Mouse (Mus musculus): ENCODE measurements at regions not wholly inside any gene's neighbourhood (a gene's known extent, or its start where the extent isn't known, plus 50 kb on each side); places are given as distances from the start of the nearest gene placed in this dataset.

DNA sequence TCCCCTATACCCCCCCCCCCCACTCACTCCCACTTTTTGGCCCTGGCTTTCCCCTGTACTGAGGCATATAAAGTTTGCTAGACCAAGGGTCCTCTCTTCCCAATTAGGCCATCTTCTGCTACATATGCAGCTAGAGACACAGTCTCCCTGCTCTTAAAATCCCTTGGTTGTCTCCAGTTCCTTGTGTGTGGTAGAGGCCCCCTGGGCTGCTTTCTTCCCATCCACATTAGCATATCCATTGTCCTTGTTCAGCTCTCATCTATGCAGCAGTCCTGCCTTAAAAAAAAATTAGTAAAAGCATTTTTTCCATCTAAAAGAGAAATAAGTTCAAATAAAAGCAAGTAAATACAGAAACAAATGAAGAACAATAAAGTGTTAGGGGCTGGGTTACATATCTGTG, 105.2 kb upstream of the Opcml start:
- TF ChIP-seq MYOG (IDR thresholded peaks at IDR 0.05; ENCODE audit: control insufficient read depth in 1 of 3, insufficient read depth in 1 of 3, insufficient read length in 2 of 3, low read depth in 2 of 3) (no peak), POLR2A (IDR thresholded peaks at IDR 0.05; ENCODE audit: insufficient read length, low read depth) (no peak), E2F4 (IDR thresholded peaks at IDR 0.05; ENCODE audit: insufficient read depth) (no peak), CEBPB (IDR thresholded peaks at IDR 0.05; ENCODE audit: insufficient read depth, poor library complexity, severe bottlenecking) (no peak), MAX (IDR thresholded peaks at IDR 0.05; ENCODE audit: low read depth) (no peak), MYOD1 (IDR thresholded peaks at IDR 0.05; ENCODE audit: control insufficient read depth in 1 of 3, insufficient read length in 2 of 3, low read depth in 2 of 3) (no peak), USF1 (IDR thresholded peaks at IDR 0.05; ENCODE audit: low read depth) (no peak), TCF3 (IDR thresholded peaks at IDR 0.05; ENCODE audit: insufficient read length, low read depth) (no peak), TCF12 (IDR thresholded peaks at IDR 0.05; ENCODE audit: insufficient read depth, poor library complexity, severe bottlenecking) (no peak), POLR2AphosphoS2 (IDR thresholded peaks at IDR 0.05; ENCODE audit: insufficient read length, low read depth) (no peak), SRF (IDR thresholded peaks at IDR 0.05; ENCODE audit: control insufficient read depth, insufficient read length, low read depth) (no peak)

All from myocyte (in vitro differentiated cells).